Mouse (Mus musculus): Measurements from ENCODE around the gene Mindy4.
A peak's percentile ranks its signal among the peaks of the same experiment; 100 is the strongest.

DNA sequence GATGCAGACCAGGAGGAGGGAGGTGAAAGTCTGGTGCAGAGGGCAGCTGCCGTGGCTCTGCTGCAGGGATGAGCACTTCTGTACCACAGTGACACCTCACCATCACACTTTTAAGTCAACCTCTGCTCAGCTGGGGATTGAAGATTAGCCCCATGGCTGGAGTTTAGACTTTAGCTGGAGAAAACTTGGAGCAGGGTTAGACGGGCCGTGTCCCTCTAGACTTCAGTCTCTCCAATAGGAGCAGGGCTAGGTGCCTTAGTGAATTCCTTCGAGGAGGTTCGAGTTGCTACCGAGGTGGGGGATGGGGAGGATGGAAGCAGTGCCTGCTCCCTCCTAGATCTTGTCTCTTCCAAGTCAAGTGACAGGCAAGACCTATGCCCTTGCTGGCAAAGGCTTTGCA is 134.9 kb downstream of the Mindy4 start:
- TF ChIP-seq CTCF (IDR thresholded peaks at IDR 0.05; ENCODE audit: low read depth) (no peak), EP300 (IDR thresholded peaks at IDR 0.05; ENCODE audit: low read depth) (peak; percentile 11; the same call in 1 of the 2 replicates)
